Mouse (Mus musculus) fat pad, adult 2 months (tissue): ENCODE results near the gene Fam117b.

ENCODE experiments used
- DNase-seq: peaks from one replicate; pipeline ENCODE4 v3.0.0-alpha.2; 2011; ENCODE audit warnings: low read depth, low spot score; ENCODE audit errors: extremely low read depth

Fam117b gene

DNA sequence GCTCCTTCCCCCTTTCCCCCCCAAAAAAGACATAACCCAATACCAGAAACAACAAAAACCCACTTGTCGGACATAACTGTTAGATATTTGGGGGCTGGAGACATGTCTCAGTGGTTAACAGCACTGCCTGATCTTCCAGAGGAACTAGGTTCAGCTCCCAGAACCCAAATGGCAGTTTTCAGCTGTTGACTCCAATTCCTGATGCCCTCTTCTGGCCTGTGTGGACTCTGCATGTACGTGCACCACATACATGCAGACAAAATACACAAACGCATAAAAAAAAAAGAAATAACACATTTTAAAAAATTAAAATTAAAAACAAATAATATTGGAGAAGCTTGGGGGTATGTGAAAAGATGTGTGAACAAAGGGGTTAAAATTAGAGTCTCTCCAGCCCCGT lies 54.5 kb downstream of the Fam117b start:
- no peak for DNase-seq

DNA sequence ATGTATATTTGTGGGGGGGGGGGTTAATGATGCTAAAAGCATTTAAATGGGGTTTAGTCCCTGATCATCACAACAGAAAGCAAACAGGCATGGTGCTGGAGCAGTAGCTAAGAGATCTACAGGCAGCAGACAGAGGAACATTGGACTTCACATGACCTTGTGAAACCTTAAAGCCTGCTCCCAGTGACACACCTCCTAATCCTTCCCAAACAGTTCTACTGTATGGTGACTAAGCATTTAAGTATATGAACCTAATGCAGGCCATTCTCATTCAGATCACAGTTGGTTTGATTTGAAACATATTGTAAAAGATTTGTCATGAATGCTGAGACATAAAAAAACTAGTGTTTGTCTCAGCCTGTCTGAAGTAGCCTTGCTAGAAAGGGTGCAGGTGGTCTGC lies 73.8 kb downstream of the Fam117b start:
- DNase-seq: no peak

DNA sequence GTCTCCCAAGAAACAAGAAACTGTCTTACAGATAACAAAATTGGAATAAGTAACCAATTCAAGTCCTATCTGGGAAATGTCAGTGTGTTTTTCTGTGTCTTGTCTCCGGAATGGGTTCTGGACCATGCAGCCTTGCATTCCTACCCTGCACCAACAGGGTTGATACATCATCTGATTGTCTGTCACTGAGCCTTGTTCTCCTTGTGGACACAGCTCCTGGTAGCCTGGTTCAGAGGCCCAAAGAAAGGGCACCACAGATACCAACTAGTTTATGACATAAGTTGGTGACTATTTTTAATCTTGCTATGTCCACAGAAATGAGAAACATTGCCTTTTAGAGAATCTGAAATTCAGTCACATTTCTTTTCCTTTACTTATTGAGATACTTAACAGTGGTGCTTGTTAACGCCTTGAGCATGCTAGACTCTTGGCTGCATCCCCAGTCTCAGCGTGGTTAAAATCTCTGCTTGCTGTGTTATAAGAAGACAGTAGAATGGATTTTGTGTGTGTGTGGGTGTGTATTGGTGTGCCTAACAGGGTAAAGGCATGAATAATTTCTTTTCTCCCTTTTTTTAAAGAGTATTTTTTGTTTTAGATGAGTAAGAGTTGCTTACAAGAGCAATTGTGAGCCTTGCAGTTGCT lies 74.7 kb downstream of the Fam117b start:
- no peak for DNase-seq

- no peak for DNase-seq
These were observed 82.8 kb downstream of the Fam117b start for GRCm38 (mm10) chr1:59995646-59996045.

DNA sequence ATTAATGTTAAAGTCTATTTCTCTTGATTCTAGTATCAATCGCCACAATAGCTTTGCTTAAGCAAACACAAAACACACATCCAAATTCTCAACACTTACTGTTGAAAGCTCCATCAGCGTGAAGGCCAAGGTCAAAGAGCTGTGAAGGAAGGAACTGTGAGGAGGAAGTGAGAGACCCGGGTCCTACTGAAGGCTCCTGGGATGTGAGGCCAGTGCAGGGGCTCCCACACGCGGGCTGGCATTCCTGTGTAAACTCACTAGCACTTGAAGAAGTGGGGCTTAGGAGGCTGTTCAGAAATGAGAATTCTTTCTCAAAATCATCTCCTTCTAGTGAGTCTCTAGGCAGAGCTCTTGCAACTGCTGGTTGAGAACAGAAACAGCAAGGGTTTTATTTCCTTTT lies 84.5 kb downstream of the Fam117b start:
- no peak for DNase-seq

- DNase-seq: no peak
These were observed 87.5 kb downstream of the Fam117b start for GRCm38 (mm10) chr1:60000319-60000718.

DNA sequence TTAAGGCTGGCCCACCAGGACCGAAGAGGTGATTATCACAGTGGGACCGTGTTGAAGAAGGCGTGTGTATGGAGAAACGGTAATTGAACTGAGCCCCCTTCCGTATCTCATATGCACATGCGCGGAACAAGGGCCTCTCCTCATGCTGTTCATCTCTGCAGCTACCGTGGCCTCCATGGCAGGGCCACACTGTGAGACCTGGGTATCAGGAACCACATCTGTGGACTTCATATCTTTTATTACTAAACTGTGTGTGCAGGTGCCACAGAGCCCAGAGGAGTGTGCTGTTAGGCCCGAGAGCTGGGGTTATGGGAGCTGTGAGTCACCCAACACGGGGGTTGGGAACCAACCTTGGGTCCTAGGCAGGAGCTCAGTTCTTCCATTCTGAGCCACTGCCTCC lies 94.5 kb downstream of the Fam117b start:
- no peak for DNase-seq

DNA sequence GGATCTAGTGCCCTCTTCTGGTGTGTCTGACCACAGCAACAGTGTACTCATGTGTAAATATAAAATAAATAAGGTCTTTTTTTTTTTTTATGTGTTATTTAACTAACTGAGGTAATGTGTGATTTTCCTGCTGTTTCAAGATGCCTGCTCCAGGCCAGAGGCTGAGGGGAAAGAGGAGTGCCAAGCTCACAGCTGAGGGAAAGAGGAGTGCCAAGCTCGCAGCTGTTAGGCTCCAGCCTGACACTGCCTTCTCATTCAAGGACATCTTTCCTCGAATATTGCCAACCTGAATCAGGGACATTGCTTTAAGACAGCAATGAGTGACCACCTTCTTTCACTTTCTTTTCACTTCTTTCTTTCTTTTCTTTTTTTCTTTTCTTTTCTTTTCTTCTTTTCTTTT lies 95.9 kb downstream of the Fam117b start:
- DNase-seq: no peak

- DNase-seq: no peak
These were observed 101.0 kb downstream of the Fam117b start for GRCm38 (mm10) chr1:60013779-60014178.

DNA sequence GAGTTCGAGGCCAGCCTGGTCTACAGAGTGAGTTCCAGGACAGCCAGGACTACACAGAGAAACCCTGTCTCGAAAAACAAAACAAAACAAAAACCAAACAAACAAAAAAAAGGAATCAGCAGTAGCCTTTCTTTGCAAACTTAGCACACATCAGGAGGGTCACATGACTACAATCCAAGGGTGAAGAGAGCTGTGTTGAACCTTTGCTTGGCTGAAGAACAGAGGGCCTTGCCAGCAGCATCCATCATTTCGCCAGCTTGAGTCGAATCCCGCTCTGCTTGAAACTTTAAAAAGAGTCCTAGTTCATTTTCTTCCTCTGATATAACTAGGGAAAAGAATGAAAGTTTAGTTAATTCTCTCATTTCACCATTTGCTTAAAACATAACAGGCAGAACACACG lies 102.7 kb downstream of the Fam117b start:
- no peak for DNase-seq

GRCm38 (mm10) chr1:60016136-60016611 lies 103.4 kb downstream of the Fam117b start:
- DNase-seq: no peak

GRCm38 (mm10) chr1:60017031-60017469 lies 104.2 kb downstream of the Fam117b start:
- no peak for DNase-seq
